Mouse (Mus musculus) lung, embryonic 15.5 days (tissue): ENCODE data around the gene Dgcr2. TPM values are rescaled to one million over a fixed set of nuclear protein-coding genes. Genes with fewer than 3 reads are reported as not detected.

Experiments used
- ATAC-seq: fragments of 200-750 bp; cut with Nextera tagmentation; 2 replicates; pipeline ENCODE4 v1.8.0; 2017; ENCODE audit warnings: moderate number of reproducible peaks, borderline replicate concordance; ENCODE audit not compliant: low FRiP score, low TSS enrichment; ENCODE audit errors: extremely low read depth
- H3K27ac ChIP-seq: fragments of 300-500 bp; sonication (generic); 2 replicates; pipeline ENCODE4 v1.5.1; 2015; ENCODE audit warnings: moderate library complexity, mild to moderate bottlenecking, inconsistent platforms
- H3K27me3 ChIP-seq: fragments of 300-500 bp; sonication (generic); 2 replicates; pipeline ENCODE4 v1.6.1; 2015; ENCODE audit warnings: inconsistent platforms
- H3K36me3 ChIP-seq: fragments of 300-500 bp; sonication (generic); 2 replicates; pipeline ENCODE4 v1.6.1; 2015; ENCODE audit warnings: inconsistent platforms
- H3K4me1 ChIP-seq: fragments of 300-500 bp; sonication (generic); 2 replicates; pipeline ENCODE4 v1.6.1; 2015; ENCODE audit warnings: inconsistent platforms
- H3K4me2 ChIP-seq: fragments of 300-500 bp; sonication (generic); 2 replicates; pipeline ENCODE4 v1.6.1; 2015; ENCODE audit warnings: inconsistent platforms, mild to moderate bottlenecking, moderate library complexity
- H3K4me3 ChIP-seq: fragments of 300-500 bp; sonication (generic); 2 replicates; pipeline ENCODE4 v1.5.1; 2015; ENCODE audit warnings: mild to moderate bottlenecking, inconsistent platforms
- H3K9ac ChIP-seq: fragments of 300-500 bp; sonication (generic); 2 replicates; pipeline ENCODE4 v1.6.1; 2015; ENCODE audit warnings: inconsistent platforms
- H3K9me3 ChIP-seq: fragments of 300-500 bp; sonication (generic); 2 replicates; pipeline ENCODE4 v1.6.1; 2016; ENCODE audit warnings: inconsistent platforms
- WGBS: fragments of 180-500 bp; shearing (Covaris S2); methylation state at CpG from one replicate; pipeline ENCODE4 v1.1.7; 2015; 5-methylcytosine and 5-hydroxymethylcytosine counted together
- polyA plus RNA-seq: library from polyadenylated mRNA; unstranded; fragments of >200 nt; fragmentation: Nextera tagmentation; extraction: Ambion mirVana; gene quantifications from 2 replicates; pipeline ENCODE4 v1.2.1, GENCODE M21; 2015

The Dgcr2 gene
- polyA plus RNA-seq, 1 experiment from 2014 or later = 93.9 TPM

DNA sequence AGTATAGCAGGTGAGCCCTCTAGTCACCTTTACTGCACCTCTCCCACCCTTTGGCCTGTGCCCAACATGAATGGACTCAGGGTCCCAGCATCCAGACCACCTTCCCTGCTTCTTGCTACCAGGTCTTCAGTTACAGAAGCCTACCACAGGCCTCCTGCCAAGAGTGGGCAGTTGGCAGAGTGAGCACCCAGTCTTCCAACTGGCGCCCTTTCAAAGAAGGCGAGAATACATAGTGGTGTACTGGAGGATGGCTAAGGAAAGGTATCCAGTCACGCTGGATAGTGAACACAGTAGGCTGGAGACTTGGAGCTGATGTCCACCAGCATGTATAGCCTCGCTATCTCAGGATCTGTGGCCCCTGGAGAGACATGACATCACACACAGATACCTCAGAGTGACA lies 104.3 kb downstream of the Dgcr2 start:
- peaks cover 23% of the 10 kb centered on the region for H3K4me1 ChIP-seq
- no peak for ATAC-seq
- H3K36me3 ChIP-seq = peaks cover 38% of the 10 kb centered on the region
- no peak overlapping the region for H3K9ac ChIP-seq
- H3K4me3 ChIP-seq = no peak overlapping the region
- no peaks in the 10 kb centered on the region for H3K9me3 ChIP-seq
- no peak overlapping the region for H3K4me2 ChIP-seq
- 88% methylated on average over 4 of the region's 4 CpGs for WGBS
- peaks cover 5% of the 10 kb centered on the region for H3K27me3 ChIP-seq
- no peak overlapping the region for H3K27ac ChIP-seq

DNA sequence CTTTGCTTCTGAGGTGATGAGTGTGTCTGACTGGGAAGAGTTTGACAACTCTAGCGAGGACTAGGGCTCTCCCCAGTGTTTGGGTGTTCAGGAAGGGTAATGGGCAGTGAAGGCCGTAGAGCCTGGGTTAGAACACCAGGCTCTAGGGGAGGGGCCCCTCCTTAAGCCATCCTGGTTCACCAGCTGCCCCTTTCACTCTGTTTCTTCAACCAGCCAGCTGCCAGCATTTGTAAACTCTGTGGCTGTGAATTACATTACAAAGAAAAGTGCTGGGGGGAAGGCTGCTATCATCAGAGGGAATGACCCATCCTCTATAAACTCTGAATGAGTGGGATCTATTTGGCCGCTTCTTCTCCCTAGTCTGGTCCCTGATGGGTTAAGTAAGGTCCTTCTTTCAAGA lies 105.6 kb downstream of the Dgcr2 start:
- Histone ChIP-seq H3K4me1 (peaks cover 18% of the 10 kb centered on the region), H3K9me3 (no peaks in the 10 kb centered on the region), H3K36me3 (peaks cover 46% of the 10 kb centered on the region), H3K4me2 (no peak overlapping the region), H3K4me3 (no peak overlapping the region), H3K9ac (no peak overlapping the region), H3K27me3 (no peaks in the 10 kb centered on the region), H3K27ac (no peak overlapping the region)
- WGBS = 59% methylated on average over 3 of the region's 3 CpGs
- ATAC-seq = no peak

Other genes starting within 250 kb of the Dgcr2 start
- 37.2 and 41.7 TPM in 2 replicates for gene Med15, start 165.7 kb downstream of the Dgcr2 start, polyA plus RNA-seq
- gene Klhl22, start 138.9 kb downstream of the Dgcr2 start, polyA plus RNA-seq = 61.2 and 66.0 TPM in 2 replicates
- gene Scarf2, start 101.3 kb downstream of the Dgcr2 start, polyA plus RNA-seq = 20.5 and 23.9 TPM in 2 replicates
- 0.09 TPM in 1 of 2 replicates, not detected in the other for gene B830017H08Rik, start 65.4 kb downstream of the Dgcr2 start, polyA plus RNA-seq
- gene Car15, start 60.2 kb downstream of the Dgcr2 start, polyA plus RNA-seq = 1.8 and 3.3 TPM in 2 replicates
- 0.16 TPM in 1 of 2 replicates, not detected in the other for gene Gm20518, start 6.9 kb downstream of the Dgcr2 start, polyA plus RNA-seq
- gene Tssk1, start 4.3 kb downstream of the Dgcr2 start, polyA plus RNA-seq = 0.05 TPM in 1 of 2 replicates, not detected in the other
- gene Tssk2, start 75 bp upstream of the Dgcr2 start, polyA plus RNA-seq = not detected in 2 replicates
- 43.5 and 43.9 TPM in 2 replicates for gene Ess2, start 12.8 kb upstream of the Dgcr2 start, polyA plus RNA-seq
- gene Gsc2, start 16.5 kb upstream of the Dgcr2 start, polyA plus RNA-seq = not detected in 2 replicates
- 71.7 and 72.6 TPM in 2 replicates for gene Slc25a1, start 29.7 kb upstream of the Dgcr2 start, polyA plus RNA-seq
- not detected in 2 replicates for gene Vpreb2, start 81.9 kb upstream of the Dgcr2 start, polyA plus RNA-seq
- gene Dgcr6, start 154.3 kb upstream of the Dgcr2 start, polyA plus RNA-seq = 95.5 and 97.9 TPM in 2 replicates
- 13.5 and 14.7 TPM in 2 replicates for gene Prodh, start 191.6 kb upstream of the Dgcr2 start, polyA plus RNA-seq
- gene Rtn4r, start 229.1 kb upstream of the Dgcr2 start, polyA plus RNA-seq = 0.74 and 0.90 TPM in 2 replicates